Mouse (Mus musculus) megakaryocyte, embryonic 14.5 days (primary cell): ENCODE measurements around the gene Cnnm1.

ENCODE experiments used
- FLI1 ChIP-seq: IDR thresholded peaks from 2 replicates; pipeline ENCODE4 v1.6.1; 2012; ENCODE audit warnings: low read length, inconsistent platforms, mixed read lengths
- GATA1 ChIP-seq: IDR thresholded peaks from 3 replicates; pipeline ENCODE4 v1.6.1; 2012; ENCODE audit warnings: mixed read lengths, low read length, inconsistent platforms, borderline replicate concordance

- no peak for TF ChIP-seq GATA1
- no peak for TF ChIP-seq FLI1
Measured at GRCm38 (mm10) chr19:43424082-43424481, 16.2 kb upstream of the Cnnm1 start.
